In the genomic region with DNA sequence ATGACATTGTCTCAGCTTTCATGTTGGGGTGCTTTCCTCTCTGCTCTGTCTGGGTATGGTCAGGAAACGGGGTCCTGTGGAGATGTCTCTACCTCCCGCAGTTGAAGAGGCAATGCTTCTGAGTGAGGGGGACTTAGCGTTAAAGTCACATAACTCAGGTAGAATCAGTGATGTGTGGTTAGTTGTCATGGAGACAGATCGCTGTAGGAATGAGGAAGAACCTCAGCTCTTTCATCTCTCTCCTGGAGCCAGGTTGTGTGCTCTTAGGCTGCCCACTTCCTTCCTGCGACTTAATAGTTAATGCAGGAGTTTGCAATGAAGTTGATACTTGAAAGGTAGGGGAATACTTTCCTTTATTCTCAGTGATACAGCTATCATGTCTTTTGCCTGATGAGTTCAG, we compare ENCODE assay signal across 18 mouse cellular contexts.
A peak's percentile ranks its signal among the peaks of the same experiment; 100 is the strongest.
DNase-seq lines count a peak whose midpoint lies in the region; ATAC-seq and TF ChIP-seq lines count a peak whose summit lies in the region.
"Had no signal": no experiment of that assay in that cellular context is flagged by ENCODE, and none has a peak within 500 bp of the region (broad histone marks: within the 10 kb centered on the region; RNA-seq: fewer than 3 reads in every experiment).

No protein-coding gene starts in this region.

- no peaks in the 10 kb centered on the region for H3K27me3 ChIP-seq in intestine, embryonic 15.5 days (replicated peaks)
- no peaks in the 10 kb centered on the region for H3K27me3 ChIP-seq in intestine, postnatal 0 days (replicated peaks; ENCODE audit: control insufficient read depth, insufficient read depth, low read length)
- H3K27me3 ChIP-seq in lung, embryonic 14.5 days (ENCODE audit: insufficient read depth, low read length): no peaks in the 10 kb centered on the region
- no peaks in the 10 kb centered on the region for H3K27me3 ChIP-seq in lung, postnatal 0 days (replicated peaks; ENCODE audit: insufficient read depth, low read length)
- H3K27me3 ChIP-seq: forebrain, embryonic 13.5 days; hindbrain, embryonic 12.5 days; liver, embryonic 12.5 days had no signal

- ATAC-seq in intestine, embryonic 15.5 days: peak; percentile 27; the same call in 1 of the 2 replicates
- ATAC-seq in intestine, postnatal 0 days: no peak
- peak; percentile 77 for ATAC-seq in lung, embryonic 14.5 days (ENCODE audit: insufficient read depth)
- no peak for ATAC-seq in lung, postnatal 0 days
- ATAC-seq: forebrain, embryonic 13.5 days; liver, embryonic 12.5 days had no signal

- H3K36me3 ChIP-seq in intestine, embryonic 15.5 days: no peaks in the 10 kb centered on the region
- H3K36me3 ChIP-seq in intestine, postnatal 0 days (ENCODE audit: control insufficient read depth, insufficient read depth): no peaks in the 10 kb centered on the region
- H3K36me3 ChIP-seq in lung, embryonic 14.5 days (ENCODE audit: insufficient read depth): no peaks in the 10 kb centered on the region
- no peaks in the 10 kb centered on the region for H3K36me3 ChIP-seq in lung, postnatal 0 days (ENCODE audit: insufficient read depth, low read length)
- H3K36me3 ChIP-seq: liver, embryonic 12.5 days had no signal

- TF ChIP-seq EP300 in lung, postnatal 0 days (IDR thresholded peaks at IDR 0.05): no peak

- no peak overlapping the region for H3K4me2 ChIP-seq in intestine, embryonic 15.5 days (replicated peaks)
- H3K4me2 ChIP-seq in intestine, postnatal 0 days (replicated peaks; ENCODE audit: low read depth): no peak overlapping the region
- no peak overlapping the region for H3K4me2 ChIP-seq in lung, embryonic 14.5 days
- no peak overlapping the region for H3K4me2 ChIP-seq in lung, postnatal 0 days (replicated peaks; ENCODE audit: low read depth, low read length)
- H3K4me2 ChIP-seq: forebrain, embryonic 13.5 days; hindbrain, embryonic 12.5 days; liver, embryonic 12.5 days; midbrain, embryonic 11.5 days had no signal

- peak; percentile 43 for DNase-seq in embryo, embryonic 10 days (ENCODE audit: low spot score)
- no peak for DNase-seq in embryo, embryonic 10.5 days (ENCODE audit: low spot score)
- DNase-seq in lung, embryonic 14.5 days: peak; percentile 41
- no peak for DNase-seq in lung, postnatal 0 days (ENCODE audit: low spot score)
- peak; percentile 12 for DNase-seq in ES-CJ7 (ENCODE audit: low read depth, low spot score)
- DNase-seq in spleen, postnatal 4 days (ENCODE audit: low spot score in 2 of 2): no peak
- DNase-seq: adrenal gland, postnatal 36 days; cerebellum, adult 9-10 months; heart, postnatal 10 days; kidney, adult 8-10 months; lung, adult 18-20 months had no signal

- no peak overlapping the region for H3K27ac ChIP-seq in intestine, embryonic 15.5 days
- no peak overlapping the region for H3K27ac ChIP-seq in intestine, postnatal 0 days (ENCODE audit: low read depth, low read length)
- H3K27ac ChIP-seq in lung, embryonic 14.5 days (ENCODE audit: low read depth): peak overlapping the region; percentile 39; the same call in 1 of the 2 replicates
- no peak overlapping the region for H3K27ac ChIP-seq in lung, postnatal 0 days (ENCODE audit: low read length)
- H3K27ac ChIP-seq: forebrain, embryonic 13.5 days; heart, embryonic 10.5 days; hindbrain, embryonic 12.5 days; liver, embryonic 12.5 days had no signal

- WGBS in intestine, embryonic 15.5 days: 37% methylated on average over 5 of the region's 5 CpGs
- 28% methylated on average over 5 of the region's 5 CpGs for WGBS in intestine, postnatal 0 days
- 28% methylated on average over 5 of the region's 5 CpGs for WGBS in lung, embryonic 14.5 days
- WGBS in lung, postnatal 0 days: 43% methylated on average over 5 of the region's 5 CpGs

- H3K9ac ChIP-seq in intestine, embryonic 15.5 days: no peak overlapping the region
- H3K9ac ChIP-seq in intestine, postnatal 0 days (ENCODE audit: low read depth, low read length): no peak overlapping the region
- no peak overlapping the region for H3K9ac ChIP-seq in lung, embryonic 14.5 days
- H3K9ac ChIP-seq in lung, postnatal 0 days (replicated peaks; ENCODE audit: low read depth): no peak overlapping the region
- H3K9ac ChIP-seq: forebrain, embryonic 13.5 days; hindbrain, embryonic 12.5 days; liver, embryonic 12.5 days had no signal

- no peak for TF ChIP-seq CTCF in intestine, postnatal 0 days (IDR thresholded peaks at IDR 0.05; ENCODE audit: low read depth)
- no peak for TF ChIP-seq CTCF in lung, embryonic 14.5 days (IDR thresholded peaks at IDR 0.05; ENCODE audit: low read depth)
- TF ChIP-seq CTCF in lung, postnatal 0 days (IDR thresholded peaks at IDR 0.05): no peak

- no peak overlapping the region for H3K4me3 ChIP-seq in intestine, embryonic 15.5 days (replicated peaks)
- H3K4me3 ChIP-seq in intestine, postnatal 0 days (ENCODE audit: low read depth, low read length): no peak overlapping the region
- no peak overlapping the region for H3K4me3 ChIP-seq in lung, embryonic 14.5 days (ENCODE audit: low read depth, low read length)
- H3K4me3 ChIP-seq in lung, postnatal 0 days (ENCODE audit: low read depth, low read length): no peak overlapping the region
- H3K4me3 ChIP-seq: forebrain, embryonic 13.5 days; heart, embryonic 10.5 days; hindbrain, embryonic 12.5 days; liver, embryonic 12.5 days had no signal

- no peaks in the 10 kb centered on the region for H3K9me3 ChIP-seq in intestine, embryonic 15.5 days
- H3K9me3 ChIP-seq in intestine, postnatal 0 days (ENCODE audit: control insufficient read depth): no peaks in the 10 kb centered on the region
- no peaks in the 10 kb centered on the region for H3K9me3 ChIP-seq in lung, embryonic 14.5 days (ENCODE audit: low read depth, low read length)
- H3K9me3 ChIP-seq in lung, postnatal 0 days (ENCODE audit: low read length): no peaks in the 10 kb centered on the region
- H3K9me3 ChIP-seq: forebrain, embryonic 13.5 days; heart, embryonic 10.5 days; hindbrain, embryonic 12.5 days; liver, embryonic 12.5 days had no signal

- H3K4me1 ChIP-seq in intestine, embryonic 15.5 days (replicated peaks): peaks cover 23% of the 10 kb centered on the region
- 0 out of 2 replicates have a peak, but pooled peaks cover 11% of the 10 kb centered on the region for H3K4me1 ChIP-seq in intestine, postnatal 0 days (replicated peaks; ENCODE audit: control insufficient read depth, insufficient read depth, low read length)
- H3K4me1 ChIP-seq in lung, embryonic 14.5 days (ENCODE audit: insufficient read depth): peaks cover 26% of the 10 kb centered on the region
- H3K4me1 ChIP-seq in lung, postnatal 0 days (ENCODE audit: insufficient read depth, low read depth, low read length): peaks cover 13% of the 10 kb centered on the region; the same call in 1 of the 2 replicates
- H3K4me1 ChIP-seq: liver, embryonic 12.5 days had no signal

Comparison
In these comparisons a context has a peak if more than half of its experiments do, and no peak if none do; other contexts are left out.
1. DNase-seq: peak in embryo, embryonic 10 days (single experiment), lung, embryonic 14.5 days (single experiment) and ES-CJ7 (single experiment); none in embryo, embryonic 10.5 days (single experiment), lung, postnatal 0 days (single experiment) and spleen, postnatal 4 days (0 of 2).
2. ATAC-seq: peak in intestine, embryonic 15.5 days (single experiment) and lung, embryonic 14.5 days (single experiment); none in intestine, postnatal 0 days (single experiment) and lung, postnatal 0 days (single experiment).